Mouse (Mus musculus) embryo, embryonic 10.5 days (tissue): ENCODE measurements at regions not wholly inside any gene's neighbourhood (a gene's known extent, or its start where the extent isn't known, plus 50 kb on each side); places are given as distances from the start of the nearest gene placed in this dataset.

Source experiments
- DNase-seq: peaks from one replicate; pipeline ENCODE4 v3.0.0-alpha.2; 2015; ENCODE audit warnings: low spot score

DNA sequence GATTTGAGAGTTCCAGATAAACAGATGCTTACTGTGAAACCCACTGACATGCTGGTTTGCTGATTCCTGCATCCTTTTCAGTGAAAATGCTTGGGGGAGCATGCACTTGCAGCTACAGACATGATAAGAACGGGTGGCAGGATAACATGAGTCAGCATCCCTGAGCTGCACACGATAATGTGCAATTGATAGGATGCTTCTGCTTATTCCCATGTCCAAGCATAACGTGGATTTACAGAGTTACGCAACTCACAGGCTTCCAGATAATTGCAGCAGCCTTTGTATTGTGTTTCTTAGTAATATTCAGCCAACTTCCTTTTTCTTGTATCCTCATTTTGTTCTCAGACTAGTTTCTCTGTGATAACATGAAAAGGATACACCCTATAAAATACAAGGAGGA lies 245.7 kb downstream of the Flrt2 start:
- DNase-seq: no peak

DNA sequence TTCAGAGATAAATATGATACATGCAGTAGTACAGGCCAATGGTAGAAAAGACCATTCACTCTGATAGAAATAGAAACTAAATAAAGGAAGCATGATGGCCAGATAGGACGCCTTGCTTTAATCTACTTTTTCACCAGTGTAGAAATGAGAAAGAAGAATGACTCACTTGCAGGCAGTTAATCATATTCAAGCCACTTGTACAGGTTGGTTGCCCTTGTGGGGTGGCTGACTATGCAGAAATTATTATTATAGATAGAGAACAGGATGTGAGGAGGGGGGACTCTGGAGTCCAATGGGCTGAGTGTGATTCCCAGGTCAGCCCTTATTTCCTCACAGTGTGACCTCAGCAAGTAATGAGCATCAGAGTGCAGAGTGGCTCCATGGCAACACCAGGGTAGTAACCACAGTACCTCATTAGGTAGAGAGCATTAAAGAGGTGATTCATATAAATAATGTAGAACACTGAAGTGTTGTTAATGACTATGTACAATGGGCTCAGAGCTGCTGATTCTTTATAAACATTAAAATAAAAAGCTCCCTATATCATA lies 248.5 kb downstream of the Flrt2 start:
- DNase-seq: no peak

DNA sequence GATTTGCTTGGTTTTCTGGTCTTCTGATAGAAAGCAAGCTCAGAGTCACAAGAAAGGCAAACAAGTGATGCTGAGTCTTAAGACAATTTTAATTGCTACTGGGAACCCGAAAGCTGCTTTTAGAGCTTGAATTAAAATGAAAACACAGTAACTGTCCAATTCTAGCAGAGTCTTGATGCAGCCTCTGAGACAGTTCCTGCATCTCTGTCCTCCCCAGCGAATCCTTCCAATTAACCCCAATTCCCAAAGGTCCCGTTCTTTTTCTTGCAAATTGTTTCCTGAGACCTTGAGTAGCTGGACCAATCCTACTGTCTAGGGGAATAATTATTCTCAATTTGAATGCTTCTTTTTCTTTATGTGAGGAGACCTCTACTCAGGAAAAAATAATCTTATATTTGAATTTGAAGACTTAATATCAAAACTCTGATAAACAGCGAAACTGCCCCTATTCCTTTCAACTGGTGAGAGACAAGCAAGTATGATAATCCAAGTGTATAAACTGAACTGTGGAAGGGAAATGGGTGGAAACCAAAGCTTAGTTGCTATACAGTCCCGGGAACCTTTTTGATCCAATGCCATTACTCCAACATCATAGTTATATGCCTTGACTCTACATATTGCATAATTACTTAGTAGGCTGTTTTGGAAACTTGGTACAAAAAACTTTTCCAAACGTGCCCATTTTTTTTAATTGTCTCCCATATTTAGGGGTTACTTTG lies 267.9 kb downstream of the Flrt2 start:
- peak; percentile 19 for DNase-seq

DNA sequence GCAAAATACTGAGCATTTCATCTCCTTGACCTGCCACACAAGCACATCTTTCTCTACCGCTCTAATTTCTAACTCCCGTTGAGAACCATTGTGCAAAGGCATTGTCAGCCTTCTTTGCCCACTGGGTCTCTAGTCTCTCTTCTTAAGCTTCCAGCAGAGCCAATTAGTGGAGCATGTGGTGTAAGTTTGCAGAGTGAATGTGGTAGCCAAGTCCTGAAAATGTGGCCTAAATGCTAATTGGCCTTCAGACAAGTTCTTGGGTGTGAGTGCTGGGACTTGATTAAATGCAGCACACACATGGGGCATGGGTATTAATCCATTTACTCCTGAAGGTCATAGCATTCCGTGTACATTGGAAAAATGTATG lies 268.5 kb downstream of the Flrt2 start:
- DNase-seq: peak; percentile 39

DNA sequence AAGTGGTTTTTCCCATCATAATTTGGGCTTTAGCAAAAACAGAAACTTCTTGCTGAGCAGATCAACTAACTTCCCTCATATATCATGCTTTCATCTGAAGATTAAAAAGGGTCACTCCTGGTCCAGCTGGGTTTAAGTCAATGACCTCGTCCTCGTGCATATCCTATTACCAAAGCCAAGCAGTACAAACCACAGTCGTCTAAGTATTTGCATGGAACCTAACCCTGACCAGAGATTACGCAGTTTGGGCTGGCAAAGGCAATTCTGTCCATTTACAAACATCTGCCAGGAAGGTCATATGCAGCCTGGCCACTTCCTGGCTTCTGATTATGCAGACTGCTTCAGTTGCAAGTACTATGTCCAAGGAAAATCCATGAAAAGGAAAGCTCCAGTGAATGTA lies 270.8 kb downstream of the Flrt2 start:
- peak; percentile 17 for DNase-seq

DNA sequence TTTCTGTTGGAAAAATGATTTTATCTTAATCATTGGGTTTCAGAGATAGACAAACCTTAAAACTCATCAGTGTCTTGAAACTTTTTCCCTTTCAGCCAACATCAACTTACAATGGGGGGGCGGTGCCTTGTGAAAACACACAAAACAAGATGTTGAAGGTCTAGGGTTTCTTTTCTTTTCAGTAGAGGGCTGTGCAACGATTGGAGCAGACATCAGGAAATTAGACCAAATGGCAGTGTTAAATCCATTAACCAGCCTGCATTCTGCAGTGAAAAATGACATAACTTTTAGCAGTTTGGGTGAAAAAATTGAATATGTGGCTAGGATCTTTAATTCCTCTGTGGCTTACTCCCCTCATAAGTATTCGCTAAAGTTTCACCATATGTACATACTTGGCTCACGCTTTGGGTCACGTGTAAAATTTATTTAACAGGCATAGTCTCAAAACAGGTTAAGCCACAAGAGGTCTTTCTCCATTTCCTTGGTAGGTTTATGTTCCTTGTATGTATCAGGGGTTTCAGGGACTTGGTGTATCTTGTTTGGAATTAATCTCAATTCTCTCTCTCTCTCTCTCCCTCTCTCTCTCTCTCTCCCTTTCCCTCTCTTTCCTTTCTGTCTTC lies 296.8 kb downstream of the Flrt2 start:
- no peak for DNase-seq

DNA sequence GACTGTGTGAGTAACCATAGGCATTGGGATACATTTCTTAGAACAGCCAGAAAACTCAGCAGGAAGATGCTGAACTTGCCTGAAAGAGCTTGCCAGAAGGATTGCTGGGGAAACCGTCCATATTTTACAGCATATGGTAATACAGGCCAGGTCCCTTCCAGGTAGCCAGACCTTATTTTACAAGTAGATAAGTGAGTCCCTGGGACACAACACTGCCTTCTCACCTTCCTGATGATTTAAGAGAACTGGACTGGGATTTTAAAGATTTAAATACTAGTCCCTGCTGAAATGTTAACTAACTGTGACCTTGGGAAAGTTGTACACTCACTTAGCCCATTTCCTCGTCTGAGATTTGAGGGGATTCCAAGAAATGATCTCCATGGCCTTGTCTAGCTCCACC lies 302.9 kb downstream of the Flrt2 start:
- DNase-seq: no peak

DNA sequence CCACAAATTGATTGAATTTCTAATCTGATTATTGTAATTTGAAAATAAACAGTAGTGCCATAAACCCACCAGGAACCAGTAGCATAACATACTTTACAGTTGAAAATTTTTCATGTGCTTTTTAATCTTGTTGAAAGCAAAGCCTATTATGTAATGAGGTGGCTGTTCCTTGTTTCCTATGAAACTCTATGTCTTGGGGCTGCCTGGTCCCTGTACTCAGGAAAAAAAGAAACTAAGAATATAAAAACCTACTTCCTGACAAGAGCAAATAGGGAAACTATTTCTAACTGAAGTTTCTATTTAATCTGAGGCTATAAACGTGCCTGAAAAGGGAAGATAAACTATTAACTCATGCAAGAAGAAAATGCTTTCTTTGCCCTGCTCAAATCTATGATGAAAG lies 338.2 kb downstream of the Flrt2 start:
- no peak for DNase-seq

DNA sequence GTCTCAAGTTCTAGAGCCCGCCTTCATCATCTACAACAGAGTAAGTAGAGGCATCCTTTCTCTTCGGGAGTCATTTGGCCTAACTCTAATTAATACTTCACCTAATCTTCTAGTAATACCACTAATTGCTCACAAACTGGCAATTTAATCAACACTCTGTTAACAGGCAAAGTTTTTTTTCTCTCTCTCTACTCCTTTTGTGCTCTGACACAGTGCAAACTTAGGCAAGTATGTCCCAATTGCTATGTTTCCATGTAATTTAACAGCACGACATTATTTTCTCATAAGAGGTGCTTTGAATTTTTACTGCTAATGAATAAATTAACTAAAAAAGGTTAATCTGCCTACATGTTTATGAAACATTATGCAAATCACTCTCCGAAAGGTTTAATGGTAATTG lies 383.3 kb downstream of the Flrt2 start:
- no peak for DNase-seq

DNA sequence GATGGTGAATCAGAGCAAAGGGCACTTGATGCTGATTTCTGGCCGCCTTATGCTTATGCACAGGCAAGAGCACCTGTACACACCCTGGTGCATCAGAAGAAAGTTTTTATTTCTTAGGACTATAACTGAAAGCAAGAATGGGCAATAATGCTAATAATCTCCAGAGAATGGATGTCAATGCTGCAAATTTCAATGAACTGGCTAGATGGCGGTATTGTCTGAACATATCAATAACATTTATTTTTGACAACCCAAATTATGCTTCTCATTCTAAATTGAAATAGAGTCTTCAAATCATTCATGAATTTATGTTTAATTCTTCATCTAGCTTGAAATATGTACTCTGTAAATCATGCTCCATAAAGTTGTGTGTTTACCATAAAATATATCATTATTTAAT lies 399.0 kb downstream of the Flrt2 start:
- no peak for DNase-seq

DNA sequence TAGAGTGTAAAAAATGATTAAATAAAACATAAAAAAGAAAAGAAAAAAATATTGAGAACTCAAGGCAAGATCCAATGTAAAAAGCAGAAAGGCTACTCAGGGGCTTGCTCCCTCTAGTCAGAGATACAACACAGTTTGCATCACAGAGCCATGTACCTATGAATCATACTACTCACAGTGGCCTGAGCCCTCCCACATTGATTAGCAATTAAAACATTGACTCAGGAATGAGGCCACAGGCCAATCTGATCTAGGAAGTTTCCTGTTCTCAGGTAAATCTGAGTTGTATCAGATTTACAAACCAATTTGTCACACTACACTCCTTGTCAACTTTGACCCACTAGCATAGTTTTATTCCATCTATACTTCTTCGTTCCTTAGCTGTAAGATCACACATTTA lies 414.2 kb downstream of the Flrt2 start:
- no peak for DNase-seq

DNA sequence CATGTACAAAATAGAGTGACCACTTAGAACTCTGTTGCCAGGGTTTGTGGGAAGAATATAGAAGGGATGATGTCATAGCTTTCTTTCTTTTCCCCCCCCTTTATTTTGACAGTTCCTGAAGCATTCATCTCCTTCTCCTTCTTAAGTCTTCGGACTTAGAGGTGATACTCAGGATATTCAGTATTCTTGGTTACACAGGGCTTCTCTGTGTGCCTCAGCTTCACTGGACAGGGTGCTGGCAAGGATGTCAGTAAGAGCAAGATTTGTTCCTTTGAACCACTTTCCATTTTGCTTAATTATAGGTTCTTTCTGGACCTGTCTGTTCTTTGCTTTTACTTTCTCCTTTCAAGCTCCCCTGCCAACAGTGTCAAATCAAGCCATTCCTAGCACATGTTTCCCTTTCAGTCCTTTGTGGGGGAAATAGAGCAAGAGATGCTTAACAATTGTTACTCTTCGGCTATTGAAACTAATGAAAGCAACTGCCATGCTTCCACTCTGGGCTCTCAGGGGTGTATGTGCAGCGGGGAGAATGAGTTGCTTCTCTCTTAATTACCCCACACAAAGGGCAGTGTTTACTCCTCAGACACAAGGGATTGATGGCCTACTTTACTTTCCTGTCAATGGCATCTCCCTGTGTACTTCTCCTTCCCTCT lies 422.8 kb downstream of the Flrt2 start:
- DNase-seq: peak; percentile 15

DNA sequence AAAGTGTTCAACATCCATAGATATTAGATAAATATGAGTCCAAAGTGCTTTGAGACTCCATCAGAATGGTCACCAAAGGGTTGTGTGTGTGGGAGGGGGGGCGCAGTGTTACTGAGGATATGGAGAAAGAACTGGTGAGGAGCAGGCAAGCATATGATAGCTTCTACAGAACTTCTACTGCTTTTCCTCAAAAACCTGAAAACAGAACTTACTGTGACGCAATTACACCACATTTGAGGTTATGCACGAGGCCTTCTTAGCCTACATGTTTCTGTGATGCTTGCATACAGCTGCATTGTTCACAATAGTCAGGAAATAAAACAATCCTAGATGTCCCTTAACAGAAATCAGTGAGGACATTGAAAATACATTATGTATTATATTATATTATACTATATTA lies 425.5 kb downstream of the Flrt2 start:
- no peak for DNase-seq

DNA sequence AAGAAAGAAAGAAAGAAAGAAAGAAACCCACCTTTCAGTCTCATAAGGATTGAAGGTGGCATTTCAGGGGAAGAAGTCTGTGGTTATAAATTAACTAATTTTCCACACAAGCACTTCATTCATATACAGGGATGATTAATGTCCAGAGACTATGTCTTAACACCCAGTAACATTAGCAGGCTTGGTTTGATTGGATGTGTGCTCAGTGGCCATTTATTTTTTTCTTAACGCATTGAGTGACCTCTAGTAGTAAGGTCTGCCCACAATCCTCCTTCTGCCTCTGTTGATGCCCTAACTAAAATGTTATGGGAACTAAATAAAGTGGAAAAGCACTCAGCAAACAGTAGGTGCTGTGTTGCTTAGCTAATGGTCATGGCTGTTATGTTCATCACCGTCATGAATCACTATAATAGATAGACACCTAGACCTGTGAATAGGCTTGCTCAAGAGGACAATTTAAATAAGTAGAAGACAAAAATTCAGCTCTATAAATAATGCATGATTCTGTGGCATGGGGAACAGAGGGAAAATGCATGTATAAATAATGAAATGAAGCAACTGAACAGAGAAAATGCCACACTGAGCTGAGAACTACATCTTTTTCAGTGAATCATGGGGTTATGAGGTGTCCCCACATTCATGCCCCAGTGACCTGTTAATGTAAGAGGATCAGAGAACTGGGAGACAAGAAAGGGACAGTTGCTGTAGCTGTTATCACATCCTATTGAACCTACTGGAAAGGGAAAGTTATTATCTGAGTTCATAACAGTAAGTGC lies 432.3 kb downstream of the Flrt2 start:
- DNase-seq: peak; percentile 7

DNA sequence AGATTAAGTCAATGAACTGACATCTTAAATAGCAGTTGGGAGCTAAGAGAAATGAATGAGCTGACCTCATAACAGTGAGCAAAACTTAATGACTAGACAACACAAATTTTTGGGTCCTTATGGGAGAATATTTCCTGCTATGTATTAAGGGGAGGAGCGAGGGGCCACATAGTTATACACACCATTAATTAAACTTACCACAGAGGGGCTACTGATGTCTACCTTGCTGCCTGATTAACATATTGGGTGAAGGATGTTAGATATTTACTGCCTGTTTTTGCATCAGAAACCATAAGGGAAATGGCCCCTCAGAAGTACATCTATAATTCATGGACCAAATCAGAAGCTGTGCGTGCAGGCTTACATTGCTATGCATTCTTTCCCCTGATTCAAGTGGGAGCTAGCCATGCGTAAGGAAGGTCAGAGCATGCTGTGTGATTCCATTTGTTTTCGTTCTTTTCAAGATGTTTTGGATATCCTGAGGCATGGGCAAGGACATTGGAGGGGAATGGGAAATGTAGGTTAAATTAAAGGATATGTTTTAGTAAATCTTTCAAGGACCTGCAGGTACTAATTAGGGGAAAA lies 437.9 kb downstream of the Flrt2 start:
- DNase-seq: peak; percentile 54

DNA sequence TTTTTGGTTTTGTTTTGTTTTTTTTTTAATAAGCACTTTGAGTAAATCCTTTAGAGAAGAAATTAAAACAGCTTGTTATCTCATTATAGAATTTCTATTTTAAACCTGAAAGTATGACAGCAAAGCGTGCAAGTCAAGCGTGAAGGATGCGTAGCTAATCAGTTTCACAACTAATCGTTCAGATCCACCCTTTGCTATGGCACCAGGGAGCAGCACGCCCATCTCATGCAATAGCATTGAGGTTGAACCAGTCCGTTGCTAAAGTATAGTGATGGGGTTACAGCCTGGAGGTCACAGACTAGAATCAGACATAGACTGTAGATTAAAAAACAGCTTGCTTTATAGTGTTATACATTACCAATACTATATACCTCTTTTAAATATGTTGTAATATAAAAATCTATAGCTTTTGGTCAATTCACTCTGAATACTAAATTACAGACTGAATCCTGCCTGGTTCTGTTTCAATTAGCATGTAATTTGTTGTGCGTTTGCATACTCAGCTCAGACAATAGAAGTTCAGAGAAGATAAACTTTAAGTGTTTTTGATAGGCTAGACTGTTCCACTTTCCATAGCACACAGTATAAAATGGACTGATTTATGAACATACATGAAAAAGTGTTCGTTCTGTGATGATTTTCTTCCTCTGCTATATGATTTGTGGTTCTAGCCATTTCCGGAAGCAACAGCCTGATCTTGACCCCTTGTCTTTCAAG lies 438.9 kb downstream of the Flrt2 start:
- DNase-seq: peak; percentile 67

DNA sequence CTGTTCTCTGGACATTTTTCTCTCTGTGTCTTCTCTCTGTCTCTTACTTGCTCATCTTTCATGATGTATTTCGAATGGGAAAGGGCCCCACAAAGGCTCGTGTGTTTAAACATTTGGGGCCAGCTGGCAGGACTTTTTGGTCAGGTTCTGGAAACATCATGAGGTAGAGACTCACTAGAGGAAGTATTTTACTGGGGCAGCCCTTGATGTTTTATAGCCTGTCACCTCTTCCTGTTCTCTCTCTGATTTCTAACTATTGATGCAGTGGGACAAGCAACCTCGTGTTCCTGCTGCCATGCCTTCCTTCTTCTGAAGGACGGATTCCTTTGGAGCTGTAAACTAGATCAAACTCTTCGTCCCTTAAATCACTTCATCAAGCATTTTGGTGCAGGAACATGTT lies 442.1 kb downstream of the Flrt2 start:
- DNase-seq: peak; percentile 18

DNA sequence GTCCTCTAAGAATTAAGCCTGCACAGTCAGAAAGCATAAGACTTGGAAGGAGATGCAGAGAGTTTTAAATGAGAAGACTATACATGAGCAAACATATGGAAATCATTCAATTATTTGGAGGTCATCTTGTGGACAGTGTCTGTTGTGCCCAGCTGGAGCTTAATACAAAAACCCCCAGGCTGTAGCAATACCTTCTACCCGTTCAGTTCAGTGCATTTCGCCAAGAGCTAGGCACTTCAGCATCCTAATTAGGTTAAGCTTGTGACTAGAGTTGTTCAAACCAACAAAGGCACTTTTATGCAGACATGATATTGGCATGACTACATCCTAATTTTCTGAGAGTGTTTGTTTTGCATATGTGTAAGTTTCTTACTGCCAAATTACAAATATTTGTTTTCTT lies 449.7 kb downstream of the Flrt2 start:
- DNase-seq: no peak

DNA sequence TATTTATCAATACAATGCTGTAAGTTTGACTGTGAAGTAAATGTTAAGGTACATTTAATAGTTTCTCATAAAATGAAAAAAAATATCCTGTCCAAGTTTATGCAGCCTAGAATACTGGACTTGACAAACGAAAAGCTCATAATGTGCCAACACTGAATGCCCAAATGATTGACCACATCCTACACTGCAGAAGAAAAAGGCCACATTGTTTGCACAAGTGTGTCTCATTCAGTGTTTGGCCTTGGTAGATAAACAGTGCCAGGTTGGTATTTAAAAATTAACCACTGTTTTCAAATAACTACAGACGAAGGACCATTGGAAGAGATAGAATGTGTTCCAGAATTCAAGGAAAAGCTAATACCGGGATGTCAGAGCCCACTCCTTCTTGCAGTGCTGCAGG lies 462.1 kb downstream of the Flrt2 start:
- no peak for DNase-seq

DNA sequence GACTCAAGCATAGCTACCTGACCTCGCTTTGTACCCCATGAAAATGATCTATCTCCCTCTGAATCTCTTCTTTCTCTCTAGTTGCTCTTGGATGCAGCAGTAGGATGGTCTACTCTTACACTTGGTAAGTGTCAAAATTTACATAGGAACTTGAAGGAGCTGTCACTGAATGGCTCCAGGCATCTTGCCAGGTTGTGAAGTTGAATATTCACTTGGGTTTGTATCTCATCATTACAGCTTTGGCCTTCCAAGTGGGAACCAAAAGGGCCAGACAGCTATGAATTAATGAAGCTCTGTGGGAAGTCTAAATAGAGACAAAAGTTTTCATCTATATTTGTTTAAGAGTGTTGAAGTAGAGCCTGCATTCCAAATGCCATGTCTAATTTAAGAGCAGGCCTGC lies 475.5 kb downstream of the Flrt2 start:
- DNase-seq: no peak

DNA sequence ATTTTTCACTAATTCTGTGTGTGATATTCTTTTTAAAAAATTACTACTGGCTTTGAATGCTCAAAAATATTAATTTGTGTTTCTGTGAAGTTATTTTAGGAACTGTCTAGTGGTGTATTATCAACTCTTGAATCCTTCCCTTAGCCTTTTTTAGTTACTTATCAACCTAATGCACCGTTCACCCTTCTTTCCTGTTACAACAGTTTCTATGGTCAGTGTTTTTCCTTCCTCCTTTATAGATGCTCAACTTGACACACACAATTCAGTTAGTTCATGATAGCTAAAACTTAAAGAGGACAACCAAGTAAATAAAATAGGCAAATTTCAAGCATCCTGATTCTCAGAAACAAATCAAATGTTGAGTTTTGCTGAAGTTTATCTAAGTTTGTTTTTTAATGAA lies 506.9 kb downstream of the Flrt2 start:
- no peak for DNase-seq

DNA sequence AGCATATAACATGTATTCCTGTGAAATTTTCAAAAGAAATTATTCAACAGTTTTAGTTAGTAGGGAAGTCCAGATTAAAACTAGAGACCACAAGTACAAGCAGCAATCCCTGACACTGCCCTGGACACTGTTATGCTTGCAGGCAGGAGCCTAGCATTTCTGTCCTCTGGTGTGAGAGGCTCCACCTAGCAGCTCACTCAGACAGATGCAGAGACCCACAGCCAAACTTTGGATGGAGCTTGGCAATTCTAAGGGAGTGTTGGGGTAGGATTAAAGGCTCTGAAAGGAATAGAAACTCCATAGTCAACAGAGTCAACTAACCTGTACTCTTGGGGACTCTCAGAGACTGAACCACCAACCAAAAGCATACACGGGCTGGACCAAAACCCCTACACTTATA lies 509.8 kb downstream of the Flrt2 start:
- DNase-seq: no peak
